Mouse (Mus musculus) C2C12 (cell line): ENCODE results near the gene Itprip.

Experiments
- CEBPB ChIP-seq: IDR thresholded peaks from one replicate; pipeline ENCODE4 v1.6.1; 2011; ENCODE audit warnings: low read depth, mild to moderate bottlenecking, control low read depth, moderate library complexity
- CTCF ChIP-seq: IDR thresholded peaks from one replicate; pipeline ENCODE4 v1.5.1; 2011; ENCODE audit not compliant: control insufficient read depth, insufficient read depth, insufficient read length
- FOSL1 ChIP-seq: IDR thresholded peaks from one replicate; pipeline ENCODE4 v1.8.0; 2011; ENCODE audit warnings: mild to moderate bottlenecking, low read length; ENCODE audit not compliant: poor library complexity, insufficient read depth, severe bottlenecking
- MAX ChIP-seq: IDR thresholded peaks from one replicate; pipeline ENCODE4 v1.6.1; 2011; ENCODE audit warnings: mild to moderate bottlenecking, control low read depth
- MYOD1 ChIP-seq: IDR thresholded peaks from one replicate; pipeline ENCODE4 v1.6.1; 2011; ENCODE audit warnings: low read depth; ENCODE audit not compliant: control insufficient read depth, insufficient read length
- MYOG ChIP-seq: IDR thresholded peaks from one replicate; pipeline ENCODE4 v1.6.1; 2011; ENCODE audit not compliant: control insufficient read depth, insufficient read length; ENCODE audit errors: extremely low read depth
- USF1 ChIP-seq: IDR thresholded peaks from one replicate; pipeline ENCODE4 v1.6.1; 2011; ENCODE audit warnings: low read depth, mild to moderate bottlenecking, control low read depth, moderate library complexity

DNA sequence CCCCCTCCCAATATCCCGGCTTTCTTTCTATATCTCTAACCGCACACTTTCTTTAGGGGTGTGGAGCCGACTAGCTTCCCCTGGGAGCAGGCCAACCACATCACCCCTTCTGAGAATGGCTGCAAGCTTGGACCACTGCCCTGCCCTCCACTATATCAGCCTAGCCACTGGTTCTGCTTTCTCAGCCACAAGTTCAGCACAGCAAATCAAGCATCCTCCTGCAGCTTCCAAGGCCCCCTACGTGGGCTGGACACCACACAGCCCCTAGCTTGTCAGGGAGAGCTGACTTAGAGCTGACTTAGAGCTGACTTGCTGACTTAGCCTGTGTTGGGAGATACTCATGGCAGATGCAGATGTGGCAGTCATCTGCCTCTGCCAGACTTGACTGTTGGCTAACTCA, 14.0 kb downstream of the Itprip start:
- TF ChIP-seq MYOD1 (no peak), USF1 (no peak), CTCF (no peak), FOSL1 (no peak), MAX (no peak), CEBPB (no peak), MYOG (no peak)
